Mouse (Mus musculus) CD8-positive naive resting alpha-beta T cell, adult 2 months (primary cell): Measurements from ENCODE around the gene Gm3476.
"Not testable (repeated sequence)": the region's sequence is repeated elsewhere in the genome, so short reads cannot be mapped to it uniquely, and the experiment has no call there.

ENCODE experiments used
- DNase-seq, 2 experiments: peaks; one replicate each; pipeline ENCODE4 v3.0.0; 2022; ENCODE audit warnings: low read depth in 2 of 2, low spot score in 2 of 2

Gm3476 gene

GRCm38 (mm10) chr14:6125707-6126106 lies at the start of gene Gm3476:
Gm3476 (minus strand) TSS chr14:6125807.
- DNase-seq: not testable (repeated sequence)

- DNase-seq: peak in 1 of 2 experiments; percentile 0
These were observed 37.9 kb upstream of the Gm3476 start for GRCm38 (mm10) chr14:6163538-6163937.

DNA sequence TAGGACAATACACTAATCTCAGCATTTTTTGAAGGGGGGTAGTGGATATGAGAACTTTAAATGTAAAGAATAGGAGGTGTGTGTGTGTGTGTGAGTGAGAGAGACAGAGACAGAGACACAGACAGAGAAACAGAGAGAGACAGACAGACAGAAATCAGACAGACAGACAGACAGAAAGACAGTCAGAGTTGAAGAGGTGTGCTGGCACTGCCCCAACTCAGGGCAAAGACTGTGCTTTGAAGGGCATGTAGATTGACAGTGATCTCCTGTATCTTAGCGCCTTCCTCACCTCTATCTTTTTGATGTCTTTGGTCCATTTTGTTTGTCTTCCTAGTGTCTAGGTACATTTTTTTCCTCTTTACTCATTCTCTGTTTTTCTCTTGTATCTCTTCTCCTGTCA lies 35.5 kb upstream of the Gm3476 start:
- DNase-seq: not testable (repeated sequence)

GRCm38 (mm10) chr14:6108272-6108925 lies 17.2 kb downstream of the Gm3476 start, which contains the start of gene Gm3468:
Gm3468 (minus strand) TSS chr14:6108665.
- not testable (repeated sequence) for DNase-seq

DNA sequence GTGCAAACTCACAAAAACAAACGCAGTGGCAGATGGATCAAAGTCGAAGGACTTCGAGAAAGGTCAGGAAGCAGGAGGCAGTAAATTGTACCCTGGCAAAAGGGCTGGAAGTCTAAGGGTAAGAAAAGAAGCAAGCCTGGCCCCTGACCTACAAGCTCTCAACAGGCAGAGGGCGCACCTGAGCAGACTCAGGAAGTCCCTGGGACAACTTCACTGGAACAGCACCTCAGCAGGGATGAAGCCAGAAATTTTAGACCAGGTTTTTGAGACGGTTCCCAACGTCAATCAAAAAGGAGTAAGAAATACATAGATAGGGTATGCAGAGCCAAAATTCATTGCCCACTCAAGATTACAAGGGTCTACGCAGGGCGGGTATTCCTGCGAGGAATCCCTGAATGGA lies 18.1 kb downstream of the Gm3476 start:
- not testable (repeated sequence) for DNase-seq

DNA sequence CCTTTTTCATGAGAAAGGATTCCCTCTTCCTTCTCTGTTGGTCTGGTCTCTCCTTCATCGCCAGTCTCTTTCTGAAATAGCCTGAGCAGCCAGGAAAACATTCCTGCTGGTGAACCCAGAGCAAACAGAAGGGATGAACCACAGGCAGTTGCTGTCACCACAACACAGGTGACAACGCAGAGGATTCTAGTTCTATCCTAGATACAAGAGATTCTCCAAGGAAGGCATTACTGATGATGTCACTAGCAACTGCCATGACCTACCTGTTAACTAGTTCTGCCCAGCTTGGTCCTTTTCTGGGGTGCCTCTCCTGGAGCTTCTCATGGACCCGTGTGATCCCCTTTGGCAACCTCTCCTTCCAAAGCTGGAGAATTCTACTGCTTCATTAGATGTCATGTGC lies 31.8 kb downstream of the Gm3476 start, which contains the start of gene Gm8206:
Gene Gm8206, minus strand, starts transcription at position 101 of the 400 bp plus-strand sequence.
- not testable (repeated sequence) for DNase-seq

DNA sequence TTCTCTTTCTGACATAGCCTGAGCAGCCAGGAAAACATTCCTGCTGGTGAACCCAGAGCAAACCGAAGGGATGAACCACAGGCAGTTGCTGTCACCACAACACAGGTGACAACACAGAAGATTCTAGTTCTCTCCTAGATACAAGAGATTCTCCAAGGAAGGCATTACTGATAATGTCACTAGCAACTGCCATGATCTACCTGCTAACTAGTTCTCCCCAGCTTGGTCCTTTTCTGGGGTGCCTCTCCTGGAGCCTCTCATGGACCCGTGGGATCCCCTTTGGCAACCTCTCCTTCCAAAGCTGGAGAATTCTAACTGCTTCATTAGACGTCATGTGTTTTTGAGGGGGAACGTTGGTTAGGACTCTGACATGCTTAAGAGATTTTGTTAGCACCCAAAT lies 67.4 kb downstream of the Gm3476 start, which contains the start of gene Gm6337:
Gene Gm6337, minus strand, starts transcription at position 101 of the 400 bp plus-strand sequence.
- not testable (repeated sequence) for DNase-seq
